Mouse (Mus musculus) hindbrain, embryonic 12.5 days (tissue): Measurements from ENCODE around the gene Amh. TPM values are rescaled to one million over a fixed set of nuclear protein-coding genes. Genes with fewer than 3 reads are reported as not detected.

ENCODE experiments used
- ATAC-seq: fragments of 200-750 bp; cut with Nextera tagmentation; 2 replicates; pipeline ENCODE4 v1.8.0; 2017; ENCODE audit warnings: moderate TSS enrichment; ENCODE audit not compliant: low FRiP score
- H3K27ac ChIP-seq: fragments of 300-500 bp; sonication (generic); 2 replicates; pipeline ENCODE4 v1.5.1; 2016; ENCODE audit warnings: mild to moderate bottlenecking
- H3K27me3 ChIP-seq: fragments of 300-500 bp; sonication (generic); 2 replicates; pipeline ENCODE4 v1.6.1; 2016; ENCODE audit warnings: mild to moderate bottlenecking
- H3K36me3 ChIP-seq: fragments of 300-500 bp; sonication (generic); 2 replicates; pipeline ENCODE4 v1.6.1; 2016; ENCODE audit warnings: mild to moderate bottlenecking
- H3K4me1 ChIP-seq: fragments of 300-500 bp; sonication (generic); 2 replicates; pipeline ENCODE4 v1.6.1; 2016
- H3K4me2 ChIP-seq: fragments of 300-500 bp; sonication (generic); replicated peaks from 2 replicates; pipeline ENCODE4 v1.6.1; 2016; ENCODE audit warnings: mild to moderate bottlenecking
- H3K4me3 ChIP-seq: fragments of 300-500 bp; sonication (generic); 2 replicates; pipeline ENCODE4 v1.5.1; 2016; ENCODE audit warnings: mild to moderate bottlenecking
- H3K9ac ChIP-seq: fragments of 300-500 bp; sonication (generic); 2 replicates; pipeline ENCODE4 v1.6.1; 2016; ENCODE audit warnings: mild to moderate bottlenecking, moderate library complexity
- H3K9me3 ChIP-seq: fragments of 300-500 bp; sonication (generic); replicated peaks from 2 replicates; pipeline ENCODE4 v1.6.1; 2016; ENCODE audit warnings: mild to moderate bottlenecking
- WGBS: fragments of 180-500 bp; shearing (Covaris S2); methylation state at CpG from one replicate; pipeline ENCODE4 v1.1.7; 2016; 5-methylcytosine and 5-hydroxymethylcytosine counted together
- microRNA counts: library from miRNA; unstranded; fragments of <30 nt; microRNA quantifications from one replicate; lab custom pipeline; 2017
- microRNA-seq: library from miRNA; unstranded; fragments of <30 nt; microRNA quantifications from one replicate; pipeline ENCODE4, GENCODE M21; 2017
- polyA plus RNA-seq: library from polyadenylated mRNA; unstranded; fragments of >200 nt; fragmentation: Nextera tagmentation; extraction: Ambion mirVana; gene quantifications from 2 replicates; pipeline ENCODE4 v1.2.1, GENCODE M21; 2016

Amh gene
- polyA plus RNA-seq, 1 experiment from 2014 or later, result not detected

DNA sequence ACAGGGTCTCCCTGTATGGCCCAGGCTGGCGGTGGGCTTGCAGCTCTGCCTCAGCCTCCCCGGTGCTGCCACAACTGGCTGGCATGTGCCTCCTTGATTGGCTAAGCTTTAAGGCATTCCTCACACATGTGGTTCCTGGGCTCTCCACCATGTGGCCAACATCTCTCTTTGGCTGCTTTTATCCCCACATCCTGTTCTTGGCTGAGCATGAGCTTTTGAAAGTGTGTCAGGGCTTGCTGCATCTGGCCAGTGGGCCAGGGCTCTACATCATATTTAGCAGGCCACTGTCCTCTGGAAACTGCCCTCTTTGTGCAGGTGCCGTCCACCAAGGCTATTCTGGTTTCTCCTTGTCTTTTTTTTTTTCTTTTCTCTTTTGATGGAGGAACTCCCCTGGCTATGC lies 51.2 kb downstream of the Amh start:
- 70% methylated on average over 3 of the region's 3 CpGs for WGBS
- Histone ChIP-seq H3K4me3 (peak overlapping the region; percentile 79), H3K4me2 (peak overlapping the region; percentile 88), H3K27me3 (no peaks in the 10 kb centered on the region; the same call in 1 of the 2 replicates), H3K9me3 (no peaks in the 10 kb centered on the region), H3K27ac (no peak overlapping the region), H3K36me3 (peaks cover 23% of the 10 kb centered on the region), H3K4me1 (peaks cover 40% of the 10 kb centered on the region), H3K9ac (peak overlapping the region; percentile 86)
- ATAC-seq, result no peak

DNA sequence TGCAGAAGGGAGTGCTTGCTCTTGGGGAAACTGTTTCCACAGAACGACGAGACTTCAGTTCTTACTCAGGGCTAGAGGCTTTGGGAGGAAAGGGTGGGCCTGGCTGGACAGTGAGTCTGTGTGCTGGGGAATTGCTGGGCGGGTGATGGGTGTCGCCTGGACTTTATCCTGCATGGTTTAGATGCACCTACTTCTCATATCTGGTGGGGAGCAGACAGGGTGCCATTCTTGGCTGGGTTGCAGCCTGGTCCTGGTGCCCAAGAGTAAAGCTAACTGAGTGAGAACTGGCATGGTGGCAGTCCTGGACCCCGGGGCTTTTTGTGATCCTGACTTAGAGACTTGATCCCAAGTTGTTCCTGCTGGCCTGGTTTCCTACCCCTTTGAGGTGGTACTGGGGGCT lies 51.9 kb downstream of the Amh start:
- peak overlapping the region; percentile 28; the same call in 1 of the 2 replicates for H3K9ac ChIP-seq
- 75% methylated on average over 5 of the region's 5 CpGs for WGBS

More for the DNA sequence above, 51.9 kb downstream of the Amh start:
- no peak for ATAC-seq
- H3K4me2 ChIP-seq, result peak overlapping the region; percentile 88; the same call in 1 of the 2 replicates
- H3K4me3 ChIP-seq, result no peak overlapping the region
- H3K4me1 ChIP-seq, result peaks cover 40% of the 10 kb centered on the region
- H3K9me3 ChIP-seq, result no peaks in the 10 kb centered on the region
- H3K27ac ChIP-seq, result peak overlapping the region; percentile 37; the same call in 1 of the 2 replicates
- H3K36me3 ChIP-seq, result peaks cover 22% of the 10 kb centered on the region
- no peaks in the 10 kb centered on the region; the same call in 1 of the 2 replicates for H3K27me3 ChIP-seq

MicroRNAs within 50 kb of the gene (microRNA counts, 519-probe panel; counts per million panel counts)
- 470 counts per million, percentile 58 among the panel's probes with 10 or more counts for microRNA mmu-miR-1982 (lab: Ali Mortazavi, UCI)

Small RNA genes lying within 50 kb of the gene (microRNA-seq; reads per million reads assigned to microRNA genes)
- gene Mir1982, result 2.7 reads per million, percentile 2 among the genes with 10 or more reads in this experiment

Other genes with a start within 250 kb of the Amh start
- 33.1 and 33.8 TPM in 2 replicates for gene Rexo1, start 243.7 kb upstream of the Amh start, polyA plus RNA-seq
- 7.1 and 8.1 TPM in 2 replicates for gene Klf16, start 227.9 kb upstream of the Amh start, polyA plus RNA-seq
- gene Abhd17a, start 214.9 kb upstream of the Amh start, polyA plus RNA-seq, result 112 and 118 TPM in 2 replicates
- gene Scamp4, start 202.4 kb upstream of the Amh start, polyA plus RNA-seq, result 60.3 and 69.4 TPM in 2 replicates
- 4.8 and 5.5 TPM in 2 replicates for gene Adat3, start 202.4 kb upstream of the Amh start, polyA plus RNA-seq
- 5.2 and 5.3 TPM in 2 replicates for gene Gm49322, start 199.2 kb upstream of the Amh start, polyA plus RNA-seq
- gene Csnk1g2, start 182.4 kb upstream of the Amh start, polyA plus RNA-seq, result 190 and 192 TPM in 2 replicates
- gene Btbd2, start 148.2 kb upstream of the Amh start, polyA plus RNA-seq, result 87.8 and 96.4 TPM in 2 replicates
- gene Mknk2, start 127.1 kb upstream of the Amh start, polyA plus RNA-seq, result 88.1 and 90.3 TPM in 2 replicates
- gene Mob3a, start 103.3 kb upstream of the Amh start, polyA plus RNA-seq, result 56.5 and 62.9 TPM in 2 replicates
- 27.1 and 30.5 TPM in 2 replicates for gene Izumo4, start 103.1 kb upstream of the Amh start, polyA plus RNA-seq
- gene Ap3d1, start 63.0 kb upstream of the Amh start, polyA plus RNA-seq, result 101 TPM in 2 replicates
- 25.9 and 27.4 TPM in 2 replicates for gene Dot1l, start 50.0 kb upstream of the Amh start, polyA plus RNA-seq
- gene Sf3a2, start 7.0 kb upstream of the Amh start, polyA plus RNA-seq, result 65.3 and 71.8 TPM in 2 replicates
- gene Plekhj1, start 6.6 kb upstream of the Amh start, polyA plus RNA-seq, result 139 TPM in 2 replicates
- gene Jsrp1, start 8.3 kb downstream of the Amh start, polyA plus RNA-seq, result 0.83 and 1.7 TPM in 2 replicates
- 1,255 and 1,389 TPM in 2 replicates for gene Oaz1, start 21.4 kb downstream of the Amh start, polyA plus RNA-seq
- gene Lingo3, start 38.8 kb downstream of the Amh start, polyA plus RNA-seq, result 0.74 and 0.94 TPM in 2 replicates
- gene Lsm7, start 50.0 kb downstream of the Amh start, polyA plus RNA-seq, result 214 and 250 TPM in 2 replicates
- 56.6 and 58.8 TPM in 2 replicates for gene Sppl2b, start 50.0 kb downstream of the Amh start, polyA plus RNA-seq
- 0.08 TPM in 2 replicates for gene Tmprss9, start 66.6 kb downstream of the Amh start, polyA plus RNA-seq
- gene Timm13, start 95.7 kb downstream of the Amh start, polyA plus RNA-seq, result 271 and 305 TPM in 2 replicates
- gene Lmnb2, start 113.0 kb downstream of the Amh start, polyA plus RNA-seq, result 56.8 and 57.9 TPM in 2 replicates
- gene Gadd45b, start 124.8 kb downstream of the Amh start, polyA plus RNA-seq, result 11.8 and 15.8 TPM in 2 replicates
- 10.1 and 10.7 TPM in 2 replicates for gene Gng7, start 209.7 kb downstream of the Amh start, polyA plus RNA-seq
- gene Diras1, start 220.4 kb downstream of the Amh start, polyA plus RNA-seq, result 16.4 and 16.7 TPM in 2 replicates
- 33.8 and 37.0 TPM in 2 replicates for gene Slc39a3, start 232.2 kb downstream of the Amh start, polyA plus RNA-seq